Mouse (Mus musculus) large intestine, adult 2 months (tissue): ENCODE results near the gene Adamts20. TPM values are rescaled to one million over a fixed set of nuclear protein-coding genes. Genes with fewer than 3 reads are reported as not detected.
"Not testable (repeated sequence)": the region's sequence is repeated elsewhere in the genome, so short reads cannot be mapped to it uniquely, and the experiment has no call there.

ENCODE experiments used
- DNase-seq: peaks from one replicate; pipeline ENCODE4 v3.0.0-alpha.2; 2012; ENCODE audit warnings: low read depth, low spot score
- WGBS: fragments of 180-500 bp; shearing (Covaris S2); methylation state at CpG from one replicate; pipeline ENCODE4 v1.1.7; 2018; 5-methylcytosine and 5-hydroxymethylcytosine counted together
- polyA plus RNA-seq: library from polyadenylated mRNA; depleted of rRNA; stranded (reverse); fragments of >200 nt; gene quantifications from 2 replicates; pipeline ENCODE4 v1.2.3, GENCODE M21; 2012; rRNA removed

Adamts20 gene
- 0.02 and 0.08 TPM in 2 replicates for polyA plus RNA-seq

DNA sequence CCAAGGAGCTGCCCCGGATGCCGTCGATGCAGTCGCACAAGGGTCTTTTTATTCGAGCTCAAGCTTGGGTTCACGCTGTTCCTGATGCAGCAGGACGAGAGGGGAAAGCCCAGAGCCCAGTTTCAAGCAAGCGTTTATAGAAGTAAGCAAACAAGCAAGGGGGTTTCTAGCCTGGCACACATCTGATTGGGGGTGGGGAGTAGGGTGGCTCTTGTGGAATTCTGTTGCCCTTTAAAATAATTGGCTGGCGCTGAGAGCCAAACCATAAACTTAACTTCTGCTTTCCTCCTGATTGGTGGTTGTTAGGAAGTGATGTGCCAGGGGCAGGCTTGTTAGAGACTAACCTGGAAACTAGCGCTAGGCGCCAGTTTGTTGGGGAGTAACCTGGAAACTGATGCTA, at the start of gene Adamts20:
Gene Adamts20 (minus strand): TSS at position 101 of the 400 bp plus-strand sequence.
- 76% methylated on average over 11 of the region's 11 CpGs for WGBS
- no peak for DNase-seq

DNA sequence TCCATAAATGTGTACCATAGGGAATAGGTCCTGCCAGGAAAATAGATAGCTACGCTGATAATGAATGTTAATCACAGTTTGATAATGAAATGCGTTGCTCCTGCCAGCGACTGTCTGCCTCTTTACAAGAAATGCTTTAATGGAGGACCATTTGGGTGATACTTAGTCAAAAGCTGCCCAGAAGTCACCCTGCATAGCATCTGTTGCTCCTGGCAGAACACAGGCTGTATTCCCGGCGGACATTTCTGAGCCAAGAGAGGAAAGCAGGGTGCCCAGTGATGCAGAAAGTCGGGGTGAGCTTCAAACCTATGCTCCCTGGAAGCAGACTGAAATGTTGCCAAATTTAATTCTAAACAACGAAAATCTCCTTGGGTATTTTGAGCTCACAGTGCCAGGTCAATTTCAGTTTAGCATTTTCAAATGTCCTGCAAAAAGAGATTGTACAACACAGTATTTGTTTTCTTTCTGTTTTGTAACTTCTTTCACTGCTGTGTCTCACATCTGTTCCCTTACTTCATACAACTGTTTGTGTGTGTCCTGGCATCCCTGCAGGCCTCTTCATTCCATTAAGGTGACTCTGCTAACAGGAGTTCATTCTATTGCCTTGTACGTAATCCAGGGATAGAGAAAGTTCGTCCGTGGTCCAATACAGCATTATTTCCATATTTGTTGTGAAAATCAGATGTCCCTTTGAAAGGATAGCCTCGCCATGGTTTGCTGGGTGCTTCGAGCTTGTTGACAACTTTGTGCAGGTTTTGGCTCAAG, 38.4 kb upstream of the Adamts20 start:
- WGBS = 69% methylated on average over 12 of the region's 12 CpGs
- DNase-seq = no peak

DNA sequence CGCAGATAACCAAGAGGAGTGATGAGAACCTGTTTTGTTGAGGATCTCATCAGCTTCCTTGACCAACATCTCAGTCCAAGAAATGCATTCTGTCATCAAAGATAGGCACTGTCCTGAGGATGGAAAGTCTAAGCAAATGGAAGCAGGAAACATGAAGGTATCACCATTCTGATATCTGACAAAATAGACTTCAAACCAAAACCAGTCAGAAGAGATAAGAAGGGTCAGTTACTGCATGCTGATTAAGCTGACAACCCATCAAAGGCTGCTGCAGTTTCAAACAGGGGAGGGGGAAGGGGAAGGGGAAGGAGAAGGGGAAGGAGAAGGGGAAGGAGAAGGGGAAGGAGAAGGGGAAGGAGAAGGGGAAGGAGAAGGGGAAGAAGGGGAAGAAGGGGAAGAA, 34.0 kb upstream of the Adamts20 start:
- DNase-seq = no peak
- 73% methylated on average over 1 of the region's 1 CpGs for WGBS

DNA sequence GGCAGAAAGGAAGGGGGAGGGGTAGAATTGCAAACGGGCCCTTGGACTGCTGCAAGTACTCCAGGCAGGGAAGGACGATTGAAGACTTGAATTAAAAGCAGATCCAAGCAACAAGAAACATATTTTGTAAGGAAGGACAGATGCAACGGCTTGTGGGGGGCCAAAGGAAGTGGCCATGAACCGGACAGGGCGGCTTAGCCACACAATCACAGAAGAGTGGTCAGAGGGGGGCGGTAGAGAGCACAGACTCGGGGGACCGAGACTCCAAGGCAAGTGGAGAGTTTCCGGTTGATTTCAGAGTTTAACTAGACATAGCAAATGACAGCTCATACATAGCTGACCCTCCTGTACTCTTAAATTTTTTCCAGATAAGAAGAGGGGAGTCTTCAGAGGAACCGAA, 30.7 kb upstream of the Adamts20 start:
- 81% methylated on average over 10 of the region's 10 CpGs for WGBS
- no peak for DNase-seq

DNA sequence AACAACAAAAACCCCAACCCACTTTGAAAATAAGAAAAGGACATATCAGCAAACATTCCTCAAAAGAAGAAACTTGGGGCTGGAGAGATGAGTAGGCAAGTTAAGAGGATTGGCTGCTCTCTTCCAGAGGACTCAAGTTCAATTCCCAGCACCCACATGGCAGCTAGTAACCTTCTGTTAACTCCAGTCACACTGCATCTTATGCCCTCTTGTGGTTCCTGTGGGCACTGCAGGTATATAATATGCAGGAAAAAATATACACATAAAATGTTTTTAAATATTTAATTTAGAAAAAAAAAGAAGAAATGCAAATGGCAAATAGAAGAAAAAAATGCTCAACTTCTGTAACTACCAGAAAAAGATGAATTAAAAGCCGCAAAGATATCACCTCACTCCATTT, 29.2 kb upstream of the Adamts20 start:
- 98% methylated on average over 1 of the region's 1 CpGs for WGBS
- DNase-seq = no peak

DNA sequence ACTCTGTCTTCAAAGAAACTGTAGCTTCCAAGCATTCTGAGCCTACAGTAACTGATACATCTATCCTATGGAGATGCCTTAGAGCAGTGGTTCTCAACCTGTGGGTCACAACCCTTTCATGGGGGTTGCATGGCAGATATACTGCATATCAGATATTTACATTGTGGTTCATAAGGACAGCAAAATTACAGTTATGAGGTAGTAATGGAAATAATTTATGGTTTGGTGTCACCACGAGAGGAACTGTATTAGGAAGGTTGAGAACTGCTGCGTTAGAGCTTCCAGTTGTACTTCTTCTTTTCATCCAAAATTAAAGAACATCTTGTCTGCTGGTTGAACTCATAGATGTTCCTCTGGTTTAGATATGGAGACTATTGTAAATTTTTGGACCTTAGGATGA, 24.2 kb upstream of the Adamts20 start:
- no peak for DNase-seq
- WGBS = 82% methylated on average over 2 of the region's 2 CpGs

DNA sequence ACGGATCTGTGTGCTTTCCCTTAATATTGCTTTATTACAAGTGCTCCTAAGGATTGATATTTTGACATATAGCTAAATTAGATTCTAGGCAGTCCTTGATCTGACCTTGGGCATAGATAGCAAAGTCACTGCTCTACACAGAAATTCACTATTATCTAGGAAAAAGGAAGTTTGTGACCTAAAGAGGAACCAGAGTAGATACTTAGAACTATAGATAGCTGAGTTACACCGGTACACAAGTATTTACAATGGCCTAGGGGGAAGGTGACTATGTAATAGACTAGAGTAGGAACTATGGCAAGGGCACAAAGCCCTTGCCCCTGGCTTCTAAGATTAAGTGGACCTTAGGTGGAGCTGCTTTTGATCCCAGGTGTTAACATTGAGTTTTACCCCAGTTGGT, 22.8 kb upstream of the Adamts20 start:
- WGBS = 87% methylated on average over 2 of the region's 2 CpGs
- DNase-seq = not testable (repeated sequence)

DNA sequence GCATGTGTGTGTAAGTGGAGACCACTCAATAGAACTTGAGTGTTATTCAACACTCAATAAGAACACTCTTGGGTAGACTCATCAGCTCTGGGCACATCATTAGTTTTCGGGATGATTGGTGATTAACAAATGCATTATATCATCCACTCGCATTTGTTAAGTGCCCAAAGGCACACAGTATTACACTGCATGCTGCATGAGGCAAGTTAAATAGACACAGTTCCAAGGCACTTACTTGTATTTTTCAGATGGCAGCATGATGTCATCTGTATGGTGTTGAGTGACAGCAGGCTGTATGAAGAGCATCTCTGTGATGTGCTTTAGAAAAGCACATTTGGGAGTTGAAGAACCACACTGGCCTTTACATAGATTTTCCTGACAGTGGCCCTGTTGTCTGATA, 17.3 kb upstream of the Adamts20 start:
- no peak for DNase-seq
- 93% methylated on average over 2 of the region's 2 CpGs for WGBS

DNA sequence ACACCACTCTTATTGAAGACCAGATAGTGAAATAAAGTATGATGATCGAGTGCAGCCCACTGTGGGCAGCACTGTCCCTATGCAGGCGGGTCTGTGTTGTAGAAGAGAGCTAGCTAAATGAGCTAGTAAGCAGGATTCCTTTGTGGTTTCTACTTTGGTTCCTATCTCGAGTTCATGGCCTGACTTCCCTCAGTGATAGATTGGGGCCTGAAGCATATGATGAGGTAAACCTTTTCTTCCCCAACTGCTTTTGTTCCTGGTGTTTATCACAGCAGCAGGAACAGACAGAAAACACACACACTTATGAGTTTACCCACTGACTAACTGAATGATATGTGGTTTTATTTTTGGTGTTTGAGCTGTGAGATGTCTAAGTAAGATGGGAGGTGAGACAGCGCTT, 15.6 kb upstream of the Adamts20 start:
- DNase-seq = no peak
- WGBS = 86% methylated on average over 4 of the region's 4 CpGs

DNA sequence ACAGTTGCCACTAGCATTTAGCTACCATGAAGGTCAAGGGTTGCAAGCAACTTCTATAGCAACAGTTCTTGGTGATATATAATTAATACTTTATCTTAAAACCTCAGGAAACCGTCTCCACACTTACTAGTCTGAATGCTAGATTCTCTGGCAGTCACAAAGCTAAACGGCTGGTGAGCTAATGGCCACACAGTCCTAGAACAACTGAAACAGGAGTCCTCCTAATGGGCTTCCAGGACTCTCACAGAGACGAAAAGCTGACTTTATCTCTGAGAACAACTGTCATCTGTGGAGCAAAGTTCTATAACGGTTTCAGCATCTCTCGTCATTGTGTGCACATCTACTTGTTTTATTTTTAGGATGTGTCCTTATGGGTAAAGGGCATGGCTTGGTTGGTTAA, 15.0 kb upstream of the Adamts20 start:
- no peak for DNase-seq
- 79% methylated on average over 5 of the region's 5 CpGs for WGBS

DNA sequence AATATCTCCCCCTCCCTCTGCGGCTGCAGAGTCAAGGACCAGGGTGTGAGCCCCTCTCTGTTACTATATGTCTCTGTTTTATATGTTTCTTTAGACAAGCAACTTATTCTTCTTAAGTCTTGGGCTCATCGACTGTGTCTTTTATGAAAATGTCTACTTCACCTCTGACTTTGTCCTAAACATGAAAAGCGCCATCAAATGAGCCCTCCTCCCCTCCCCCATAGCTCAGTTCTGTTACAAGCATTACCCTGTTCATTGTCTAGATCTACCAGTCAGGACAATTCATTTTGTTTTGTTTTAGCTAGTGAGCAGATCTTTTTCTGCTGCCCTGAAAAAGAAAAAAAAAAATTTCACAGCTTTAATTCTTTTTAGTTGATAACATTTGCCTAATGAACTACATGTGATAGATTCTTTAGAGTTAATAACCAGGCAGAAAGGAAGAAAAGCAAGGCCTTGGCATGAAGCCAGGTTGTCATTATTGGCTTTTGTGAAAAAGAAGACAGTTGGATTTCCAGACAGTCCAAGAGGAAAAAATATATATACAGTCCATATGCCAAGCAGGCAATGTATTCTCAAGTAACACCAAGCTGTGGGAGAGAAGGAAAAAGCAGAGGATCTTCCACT, 14.4 kb upstream of the Adamts20 start:
- 82% methylated on average over 3 of the region's 3 CpGs for WGBS
- no peak for DNase-seq

DNA sequence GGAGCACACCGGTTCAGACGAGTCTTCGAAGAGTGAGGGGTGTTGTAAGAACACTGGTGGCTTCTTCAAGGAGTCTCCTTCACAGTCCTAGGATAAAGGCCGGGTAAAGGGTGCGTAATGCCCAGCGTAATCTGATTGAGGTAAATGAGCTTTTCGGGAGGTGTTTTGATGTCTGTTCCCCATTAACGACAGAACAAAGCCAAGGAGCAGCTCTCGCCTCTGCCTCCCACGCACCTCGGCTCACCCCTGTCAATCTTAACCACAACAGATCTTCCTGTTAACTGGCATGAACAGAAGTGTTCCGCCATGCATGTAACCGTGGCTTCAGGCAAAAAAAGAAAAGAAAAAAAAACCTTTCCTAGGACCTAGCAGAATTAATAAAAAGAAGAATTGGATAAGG, 13.5 kb upstream of the Adamts20 start:
- 63% methylated on average over 13 of the region's 13 CpGs for WGBS
- DNase-seq = no peak

DNA sequence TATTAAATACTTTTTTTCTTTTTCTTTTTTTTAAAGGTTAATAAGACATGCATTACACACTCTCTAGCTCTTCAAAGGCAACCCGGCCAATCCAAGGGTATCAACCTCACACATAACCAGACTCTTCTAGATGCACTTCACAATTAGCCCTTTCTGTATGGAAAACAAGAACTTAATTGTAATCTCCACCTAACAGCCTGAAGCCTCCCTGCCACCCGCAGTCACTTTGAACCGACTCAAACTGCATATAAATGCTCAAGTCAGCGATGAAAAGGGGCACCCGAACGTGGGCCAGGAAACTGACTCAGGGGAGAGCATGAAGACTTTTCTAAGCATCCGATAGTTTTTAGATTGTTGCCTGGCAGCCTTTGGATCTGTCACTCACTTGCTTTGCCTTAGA, 12.1 kb upstream of the Adamts20 start:
- no peak for DNase-seq
- 72% methylated on average over 7 of the region's 7 CpGs for WGBS

DNA sequence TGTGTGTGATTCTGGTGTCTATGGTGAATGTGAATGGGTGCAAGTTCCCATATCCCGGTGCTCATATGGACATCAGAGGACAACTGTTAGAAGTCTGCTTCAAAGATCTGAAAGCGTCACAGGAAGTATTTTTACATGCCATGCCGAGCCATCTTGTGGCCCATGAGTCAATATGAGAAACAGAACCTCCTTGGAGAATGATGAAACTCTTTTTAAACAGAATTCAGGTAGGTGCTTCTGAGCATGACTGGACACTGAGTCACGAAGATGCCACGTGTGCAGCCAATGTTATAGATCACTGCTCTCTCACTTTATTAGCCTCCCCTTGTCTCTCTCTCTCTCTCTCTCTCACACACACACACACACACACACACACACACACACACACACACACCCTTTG, 10.8 kb upstream of the Adamts20 start:
- 69% methylated on average over 5 of the region's 5 CpGs for WGBS
- DNase-seq = no peak

DNA sequence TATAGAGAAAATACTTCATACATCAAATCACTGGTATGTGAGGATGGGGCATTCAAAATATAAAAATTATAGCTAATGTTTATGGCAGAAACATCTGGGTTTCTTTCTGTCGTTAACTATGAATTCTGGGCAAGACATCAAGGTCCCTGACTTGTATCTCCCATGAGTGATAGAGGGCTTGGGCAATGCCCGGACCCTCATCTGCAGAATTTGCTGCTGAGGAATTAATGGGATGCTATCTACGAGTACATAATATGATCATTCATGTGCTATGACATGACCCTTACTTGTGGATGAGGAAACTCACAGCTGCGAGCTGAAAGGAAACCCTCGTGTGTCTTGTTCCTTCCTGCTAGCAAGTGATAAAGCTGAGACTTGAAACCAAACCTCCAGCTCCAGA, 5.1 kb upstream of the Adamts20 start:
- 74% methylated on average over 5 of the region's 5 CpGs for WGBS
- DNase-seq = no peak

DNA sequence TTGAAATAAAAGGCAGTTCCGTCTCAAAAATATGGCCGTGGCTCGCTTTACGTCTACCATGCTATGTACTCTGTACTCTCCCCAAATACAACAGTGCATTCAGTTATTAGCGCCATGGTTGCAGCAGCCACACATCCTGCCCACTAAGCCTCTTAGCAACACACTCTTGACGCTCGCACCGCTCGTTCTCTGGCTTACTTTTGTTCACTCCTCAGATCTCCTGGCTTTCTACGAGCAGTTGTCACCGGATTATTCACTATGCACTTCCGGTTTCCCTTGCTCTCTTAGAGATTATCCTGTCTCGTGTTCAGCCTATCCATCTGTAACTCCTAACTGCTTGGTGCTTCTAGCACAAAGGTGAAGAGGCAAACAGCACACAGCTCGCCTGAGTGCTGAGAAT, 337 bp downstream of the Adamts20 start:
- no peak for DNase-seq
- 79% methylated on average over 14 of the region's 14 CpGs for WGBS

DNA sequence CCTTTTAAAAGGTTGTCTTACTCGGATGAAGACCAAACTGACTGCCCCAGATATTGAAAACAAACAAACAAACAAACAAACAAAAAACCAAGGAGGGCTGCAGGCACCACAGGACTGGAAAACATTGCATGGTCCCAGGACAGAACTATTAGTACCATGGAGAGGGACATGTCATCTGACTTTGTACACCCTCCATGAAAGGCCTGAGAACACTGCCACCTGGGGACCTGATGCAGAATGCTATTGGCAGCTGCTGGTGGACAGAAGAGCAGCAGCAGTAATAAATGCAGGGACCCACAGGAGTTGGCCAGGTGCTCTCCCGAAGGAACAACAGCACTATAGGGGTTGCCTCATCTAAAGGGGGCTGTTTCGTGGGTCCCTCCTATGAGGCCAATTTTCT, 2.0 kb downstream of the Adamts20 start:
- no peak for DNase-seq
- 66% methylated on average over 3 of the region's 3 CpGs for WGBS

DNA sequence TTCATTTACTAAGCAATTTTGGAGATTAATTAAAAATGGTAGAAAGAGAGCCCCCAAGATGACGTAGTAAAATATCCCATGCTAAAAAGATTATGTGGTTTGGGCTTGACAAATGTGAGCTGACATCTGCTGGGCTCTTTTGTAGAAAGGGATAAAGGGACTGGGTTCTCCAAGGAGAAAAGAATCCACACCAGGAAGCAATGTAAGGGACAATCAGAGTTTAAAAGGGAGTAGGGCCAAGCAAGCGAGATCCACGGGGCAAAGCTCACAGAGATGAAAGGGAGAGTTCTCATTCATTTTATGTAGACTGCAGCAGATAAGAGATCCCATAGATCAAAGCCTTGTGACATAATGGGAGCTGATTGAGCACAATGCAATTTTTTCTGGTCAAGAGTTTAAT, 3.0 kb downstream of the Adamts20 start:
- 46% methylated on average over 3 of the region's 3 CpGs for WGBS
- no peak for DNase-seq

DNA sequence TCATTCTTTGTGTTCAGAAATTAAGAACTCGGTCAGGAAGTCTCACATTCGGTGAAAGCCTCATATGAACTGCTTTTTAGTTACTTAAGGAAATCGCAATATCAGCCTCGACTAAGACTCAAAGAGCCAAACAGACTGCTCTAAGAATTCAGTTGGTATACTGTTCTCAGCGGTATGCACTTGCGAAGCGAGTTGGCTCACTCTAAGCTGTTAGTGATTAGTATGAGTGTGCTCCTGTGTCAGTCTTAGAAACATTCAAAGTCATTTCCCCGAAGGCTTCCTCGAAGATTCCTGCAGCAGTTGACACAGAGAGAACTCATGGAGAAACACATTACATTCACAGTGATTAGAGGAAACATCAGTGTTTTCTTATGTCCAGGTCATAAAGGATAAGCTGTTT, 4.1 kb downstream of the Adamts20 start:
- 74% methylated on average over 9 of the region's 9 CpGs for WGBS
- no peak for DNase-seq

DNA sequence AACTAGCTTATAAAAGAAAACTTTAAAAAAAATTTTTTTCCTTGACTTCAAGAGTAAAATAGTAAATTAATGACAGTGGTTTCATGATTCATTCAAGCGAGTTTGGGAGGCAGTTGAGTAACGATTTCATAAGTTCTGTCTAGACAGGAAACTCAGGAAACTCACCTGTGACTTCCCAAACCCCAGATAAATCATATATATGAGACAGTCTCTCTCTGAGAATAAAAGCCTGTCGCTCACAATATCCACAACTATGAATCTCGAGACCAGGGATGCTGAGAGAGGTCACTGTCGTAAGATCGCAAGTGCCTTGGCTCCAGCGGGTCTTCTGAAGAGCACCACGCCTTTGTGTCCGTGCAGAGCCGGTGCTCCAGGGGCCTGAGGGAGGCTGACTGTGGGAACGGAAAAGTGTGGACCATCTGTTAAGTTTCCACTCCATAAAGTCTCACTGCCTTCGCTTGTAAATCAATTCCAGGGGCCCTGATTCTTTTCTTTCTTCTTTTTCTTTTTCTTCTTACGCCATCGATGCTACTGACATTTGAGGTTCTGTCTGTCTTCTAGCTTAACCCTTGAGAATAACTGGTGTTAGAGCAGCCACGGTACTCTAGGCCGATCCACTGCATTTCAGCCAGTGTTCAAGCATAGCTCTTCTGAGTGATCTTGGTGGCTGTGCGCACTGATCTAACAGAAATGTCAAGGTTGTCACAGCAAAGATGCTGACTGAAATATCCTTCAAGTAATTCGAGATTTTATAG, 7.4 kb downstream of the Adamts20 start:
- DNase-seq = no peak
- 54% methylated on average over 18 of the region's 18 CpGs for WGBS

DNA sequence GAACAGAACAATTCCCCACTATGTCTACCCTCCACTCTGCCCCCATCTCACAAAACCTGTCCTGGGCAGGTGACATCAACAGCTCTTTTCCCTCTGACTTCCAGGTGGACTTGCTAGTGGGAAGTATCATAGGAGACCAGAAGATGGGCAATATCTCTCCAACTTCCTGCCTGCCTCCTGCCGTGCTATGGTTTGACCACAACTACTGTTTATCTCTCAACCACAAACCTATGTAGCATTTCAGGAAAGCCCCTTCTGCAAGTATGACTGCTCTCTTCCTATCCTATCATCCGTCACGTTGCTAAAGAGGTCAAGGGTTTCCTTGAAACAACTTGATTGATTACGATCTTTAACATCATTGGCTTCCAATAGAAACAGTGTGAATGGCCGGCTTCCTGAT, 12.4 kb downstream of the Adamts20 start:
- DNase-seq = no peak
- WGBS = 76% methylated on average over 5 of the region's 5 CpGs
